In the genomic region with DNA sequence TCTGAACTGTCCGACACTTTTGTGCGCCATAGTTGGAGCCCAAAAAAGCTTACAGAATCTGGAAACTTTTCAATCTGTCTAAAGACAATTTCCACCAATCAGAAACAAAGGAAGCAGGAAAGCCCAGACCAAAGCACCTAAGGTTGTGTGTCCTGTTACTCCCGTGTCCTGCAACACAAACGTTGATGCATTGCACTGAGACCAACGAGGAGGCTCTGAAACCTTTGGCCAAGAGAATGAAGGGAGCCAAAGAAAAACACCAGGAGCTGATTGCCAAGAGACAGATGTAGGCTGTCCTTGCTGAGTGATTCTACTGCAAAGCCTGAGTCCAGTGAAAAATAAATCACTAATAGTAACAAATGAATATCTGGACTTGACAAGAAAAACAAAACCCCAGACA, we compare ENCODE assay signal across 29 mouse cellular contexts. TPM values are rescaled to one million over a fixed set of nuclear protein-coding genes. Genes with fewer than 3 reads are reported as not detected.
DNase-seq lines count a peak whose midpoint lies in the region; ATAC-seq and TF ChIP-seq lines count a peak whose summit lies in the region.
"Had no signal": no experiment of that assay in that cellular context is flagged by ENCODE, and none has a peak within 500 bp of the region (broad histone marks: within the 10 kb centered on the region; RNA-seq: fewer than 3 reads in every experiment).

No protein-coding gene starts in this region.

- no peak for ATAC-seq in embryonic facial prominence, embryonic 14.5 days (ENCODE audit: low read depth)
- no peak for ATAC-seq in heart, embryonic 13.5 days (ENCODE audit: extremely low read depth, insufficient number of reproducible peaks, low FRiP score, low TSS enrichment)
- ATAC-seq in monocyte, adult 5-6 weeks (replicated peaks; ENCODE audit: insufficient number of reproducible peaks, low FRiP score, low TSS enrichment, poor library complexity, severe bottlenecking) = no peak
- ATAC-seq: forebrain, embryonic 16.5 days; hindbrain, postnatal 0 days; inflammation-experienced regulatory T-cells, adult 6 months; intestine, embryonic 16.5 days; Patski had no signal

- no peak overlapping the region for H3K4me2 ChIP-seq in embryonic facial prominence, embryonic 14.5 days (ENCODE audit: low read depth, low read length)
- no peak overlapping the region for H3K4me2 ChIP-seq in heart, embryonic 13.5 days
- H3K4me2 ChIP-seq: embryonic facial prominence, embryonic 15.5 days; forebrain, embryonic 12.5 days; hindbrain, embryonic 14.5 days had no signal

- H3K9me3 ChIP-seq in embryonic facial prominence, embryonic 14.5 days (ENCODE audit: control insufficient read depth, low read length) = no peaks in the 10 kb centered on the region
- H3K9me3 ChIP-seq in embryonic facial prominence, embryonic 10.5 days = no peaks in the 10 kb centered on the region
- no peaks in the 10 kb centered on the region for H3K9me3 ChIP-seq in heart, embryonic 13.5 days
- no peaks in the 10 kb centered on the region for H3K9me3 ChIP-seq in E14TG2a.4 (ENCODE audit: low read length)
- H3K9me3 ChIP-seq: embryonic facial prominence, embryonic 15.5 days; forebrain, embryonic 12.5 days; G1E; heart, embryonic 12.5 days had no signal

- no peaks in the 10 kb centered on the region for H3K27me3 ChIP-seq in embryonic facial prominence, embryonic 14.5 days (replicated peaks; ENCODE audit: control insufficient read depth, insufficient read depth, low read length)
- peaks cover 50% of the 10 kb centered on the region for H3K27me3 ChIP-seq in embryonic facial prominence, embryonic 10.5 days (replicated peaks; ENCODE audit: low read depth, poor library complexity, severe bottlenecking)
- peaks cover 9% of the 10 kb centered on the region for H3K27me3 ChIP-seq in heart, embryonic 13.5 days (replicated peaks)
- peaks cover 2% of the 10 kb centered on the region; the same call in 1 of the 2 replicates for H3K27me3 ChIP-seq in E14TG2a.4 (ENCODE audit: insufficient read depth, low read length)
- H3K27me3 ChIP-seq: embryonic facial prominence, embryonic 15.5 days; Patski had no signal

- H3K4me1 ChIP-seq in embryonic facial prominence, embryonic 14.5 days (ENCODE audit: control insufficient read depth, insufficient read depth, low read length) = peaks cover 20% of the 10 kb centered on the region
- H3K4me1 ChIP-seq in embryonic facial prominence, embryonic 10.5 days = peaks cover 82% of the 10 kb centered on the region
- peaks cover 47% of the 10 kb centered on the region for H3K4me1 ChIP-seq in heart, embryonic 13.5 days
- peaks cover 85% of the 10 kb centered on the region for H3K4me1 ChIP-seq in E14TG2a.4 (replicated peaks; ENCODE audit: low read depth, low read length)

- H3K36me3 ChIP-seq in embryonic facial prominence, embryonic 14.5 days (ENCODE audit: control insufficient read depth, insufficient read depth, low read length) = no peaks in the 10 kb centered on the region
- no peaks in the 10 kb centered on the region for H3K36me3 ChIP-seq in embryonic facial prominence, embryonic 10.5 days (replicated peaks)
- no peaks in the 10 kb centered on the region for H3K36me3 ChIP-seq in heart, embryonic 13.5 days
- H3K36me3 ChIP-seq in E14TG2a.4 (ENCODE audit: insufficient read depth, low read length) = no peaks in the 10 kb centered on the region; the same call in 1 of the 2 replicates
- H3K36me3 ChIP-seq: embryonic facial prominence, embryonic 15.5 days; forebrain, embryonic 12.5 days; G1E; heart, embryonic 12.5 days had no signal

- WGBS in embryonic facial prominence, embryonic 14.5 days = 41% methylated on average over 5 of the region's 5 CpGs
- WGBS in embryonic facial prominence, embryonic 10.5 days = 42% methylated on average over 5 of the region's 5 CpGs
- WGBS in heart, embryonic 13.5 days = 39% methylated on average over 5 of the region's 5 CpGs

- DNase-seq in embryonic facial prominence, embryonic 14.5 days (ENCODE audit: low spot score) = no peak
- DNase-seq in embryonic facial prominence, embryonic 10.5 days (ENCODE audit: low spot score) = no peak
- DNase-seq in heart, postnatal 25 days (ENCODE audit: low spot score) = no peak
- DNase-seq in adipocyte (ENCODE audit: low spot score) = peak; percentile 76
- no peak for DNase-seq in urinary bladder, postnatal 10 days (ENCODE audit: low spot score)
- DNase-seq: adrenal gland, adult 2 months; adrenal gland, postnatal 14 days; cerebellum, adult 11-12 months; cerebellum, adult 8-10 months; cerebellum, postnatal 10 days; cerebellum, postnatal 36 days; embryo, embryonic 11 days; gastrocnemius, postnatal 10 days; gastrocnemius, postnatal 36 days; heart, postnatal 14 days; kidney, adult 18-20 months had no signal

- no peak overlapping the region for H3K9ac ChIP-seq in embryonic facial prominence, embryonic 14.5 days (ENCODE audit: low read depth, low read length)
- H3K9ac ChIP-seq in heart, embryonic 13.5 days = no peak overlapping the region
- H3K9ac ChIP-seq: embryonic facial prominence, embryonic 15.5 days; forebrain, embryonic 12.5 days; heart, embryonic 12.5 days; hindbrain, embryonic 14.5 days had no signal

- 0 out of 2 replicates have a peak overlapping the region, but pooled peaks have one; percentile 6 for H3K27ac ChIP-seq in embryonic facial prominence, embryonic 14.5 days (replicated peaks; ENCODE audit: low read depth, low read length)
- H3K27ac ChIP-seq in embryonic facial prominence, embryonic 10.5 days (replicated peaks) = no peak overlapping the region; the same call in 1 of the 2 replicates
- H3K27ac ChIP-seq in heart, embryonic 13.5 days (replicated peaks) = 0 out of 2 replicates have a peak overlapping the region, but pooled peaks have one; percentile 41
- H3K27ac ChIP-seq: embryonic facial prominence, embryonic 15.5 days; forebrain, embryonic 12.5 days; hindbrain, embryonic 14.5 days; hindbrain, postnatal 0 days had no signal

- H3K4me3 ChIP-seq in embryonic facial prominence, embryonic 14.5 days (ENCODE audit: low read depth, low read length) = no peak overlapping the region
- H3K4me3 ChIP-seq in embryonic facial prominence, embryonic 10.5 days = no peak overlapping the region
- no peak overlapping the region for H3K4me3 ChIP-seq in heart, embryonic 13.5 days
- H3K4me3 ChIP-seq in E14TG2a.4 (replicated peaks; ENCODE audit: low read length) = peak overlapping the region; percentile 55; the same call in 1 of the 2 replicates
- H3K4me3 ChIP-seq: embryonic facial prominence, embryonic 15.5 days; forebrain, embryonic 12.5 days; heart, embryonic 12.5 days had no signal

- intact Hi-C loops in heart, postnatal 25 days (cut with DNase I) = loop anchor here (5.0 kb wide), 1 partner anchor 101 kb away; the partner anchor contains the start of gene Tha1

- no peak for TF ChIP-seq CTCF in E14TG2a.4 (conservative IDR thresholded peaks at IDR 0.05; ENCODE audit: low read length)

RNA-seq across cellular contexts. Expression of gene Socs3, which starts 3.7 kb away (rescaled TPM):
- 6.8 and 8.3 TPM in 2 replicates for polyA plus RNA-seq in embryonic facial prominence, embryonic 14.5 days (2014; fragmentation: Nextera tagmentation; extraction: Ambion mirVana)
- polyA plus RNA-seq in embryonic facial prominence, embryonic 10.5 days (2016; fragmentation: Nextera tagmentation; extraction: Ambion mirVana) = 13.6 and 16.7 TPM in 2 replicates
- 4.9 and 8.5 TPM in 2 replicates for polyA plus RNA-seq in heart, embryonic 13.5 days (2015; fragmentation: Nextera tagmentation; extraction: Ambion mirVana)
- 1 to 10 TPM; 5.2 to 6.3 TPM for total RNA-seq in heart, postnatal 25 days (2021)
- total RNA-seq in monocyte, adult 5-6 weeks (2017) = 67.9 to 84.4 TPM (median 70.9 TPM) in 3 replicates

RNA-seq across cellular contexts. Expression of gene Pgs1, which starts 12.5 kb away (rescaled TPM):
- polyA plus RNA-seq in embryonic facial prominence, embryonic 14.5 days (2014; fragmentation: Nextera tagmentation; extraction: Ambion mirVana) = 31.0 and 34.7 TPM in 2 replicates
- 43.5 and 44.6 TPM in 2 replicates for polyA plus RNA-seq in embryonic facial prominence, embryonic 10.5 days (2016; fragmentation: Nextera tagmentation; extraction: Ambion mirVana)
- polyA plus RNA-seq in heart, embryonic 13.5 days (2015; fragmentation: Nextera tagmentation; extraction: Ambion mirVana) = 25.7 and 26.6 TPM in 2 replicates
- total RNA-seq in heart, postnatal 25 days (2021) = 10 to 100 TPM; 18.1 to 18.2 TPM
- 20.4 to 31.7 TPM (median 30.1 TPM) in 3 replicates for total RNA-seq in monocyte, adult 5-6 weeks (2017)
